Mouse (Mus musculus) stomach, postnatal 0 days (tissue): Measurements from ENCODE around the gene Rdh11. TPM values are rescaled to one million over a fixed set of nuclear protein-coding genes. Genes with fewer than 3 reads are reported as not detected.
A peak's percentile ranks its signal among the peaks of the same experiment; 100 is the strongest.
"Not testable (repeated sequence)": the region's sequence is repeated elsewhere in the genome, so short reads cannot be mapped to it uniquely, and the experiment has no call there.

Source experiments
- ATAC-seq: fragments of 200-750 bp; cut with Nextera tagmentation; 2 replicates; pipeline ENCODE4 v1.8.0; 2017; ENCODE audit not compliant: low FRiP score, low TSS enrichment
- DNase-seq: peaks from one replicate; pipeline ENCODE4 v3.0.0-alpha.2; 2016; ENCODE audit warnings: low spot score
- H3K27ac ChIP-seq: fragments of 300-500 bp; sonication (generic); replicated peaks from 2 replicates; pipeline ENCODE4 v1.5.1; 2014; ENCODE audit warnings: mild to moderate bottlenecking, control low read depth
- H3K27me3 ChIP-seq: fragments of 300-500 bp; sonication (generic); 2 replicates; pipeline ENCODE4 v1.6.1; 2014; ENCODE audit warnings: low read length; ENCODE audit not compliant: control insufficient read depth, insufficient read depth
- H3K36me3 ChIP-seq: fragments of 300-500 bp; sonication (generic); 2 replicates; pipeline ENCODE4 v1.6.1; 2014; ENCODE audit warnings: low read length, mixed read lengths; ENCODE audit not compliant: control insufficient read depth, insufficient read depth
- H3K4me1 ChIP-seq: fragments of 300-500 bp; sonication (generic); replicated peaks from 2 replicates; pipeline ENCODE4 v1.6.1; 2014; ENCODE audit warnings: antibody characterized with exemption; ENCODE audit not compliant: control insufficient read depth, insufficient read depth
- H3K4me2 ChIP-seq: fragments of 300-500 bp; sonication (generic); replicated peaks from 2 replicates; pipeline ENCODE4 v1.6.1; 2014; ENCODE audit warnings: low read depth, mild to moderate bottlenecking, control low read depth, moderate library complexity
- H3K4me3 ChIP-seq: fragments of 300-500 bp; sonication (generic); 2 replicates; pipeline ENCODE4 v1.5.1; 2014; ENCODE audit warnings: low read depth, low read length, control low read depth
- H3K9ac ChIP-seq: fragments of 300-500 bp; sonication (generic); 2 replicates; pipeline ENCODE4 v1.6.1; 2014; ENCODE audit warnings: mild to moderate bottlenecking, low read length, control low read depth, mixed read lengths
- H3K9me3 ChIP-seq: fragments of 300-500 bp; sonication (generic); 2 replicates; pipeline ENCODE4 v1.6.1; 2016; ENCODE audit warnings: low read length; ENCODE audit not compliant: control insufficient read depth
- CTCF ChIP-seq: IDR thresholded peaks from 2 replicates; pipeline ENCODE4 v1.5.1; 2016; ENCODE audit warnings: antibody characterized with exemption, low read depth, mild to moderate bottlenecking, moderate library complexity
- EP300 ChIP-seq: optimal IDR thresholded peaks from 2 replicates; pipeline ENCODE3; 2016; ENCODE audit warnings: antibody characterized with exemption
- WGBS: fragments of 180-500 bp; shearing (Covaris S2); extraction: QIAGEN DNeasy Blood & Tissue Kit; methylation state at CpG from one replicate; pipeline ENCODE4 v1.1.7; 2014; 5-methylcytosine and 5-hydroxymethylcytosine counted together
- polyA plus RNA-seq: library from polyadenylated mRNA; unstranded; fragments of >200 nt; fragmentation: Nextera tagmentation; extraction: Ambion mirVana; gene quantifications from 2 replicates; pipeline ENCODE4 v1.2.1, GENCODE M21; 2015

Rdh11 gene
- polyA plus RNA-seq, 1 experiment from 2014 or later: 17.1 TPM

GRCm38 (mm10) chr12:79197105-79197504, 5.0 kb upstream of the Rdh11 start:
- no peaks in the 10 kb centered on the region for H3K9me3 ChIP-seq
- H3K27me3 ChIP-seq: no peaks in the 10 kb centered on the region
- no peak overlapping the region for H3K4me2 ChIP-seq
- peak; percentile 63 for ATAC-seq
- no peak for TF ChIP-seq CTCF
- TF ChIP-seq EP300: no peak
- H3K36me3 ChIP-seq: no peaks in the 10 kb centered on the region
- no peak overlapping the region for H3K4me3 ChIP-seq
- no peaks in the 10 kb centered on the region for H3K4me1 ChIP-seq
- WGBS: 64% methylated on average over 5 of the region's 5 CpGs
- no peak overlapping the region for H3K27ac ChIP-seq
- no peak overlapping the region for H3K9ac ChIP-seq
- no peak for DNase-seq

GRCm38 (mm10) chr12:79193441-79193840, 1.3 kb upstream of the Rdh11 start:
- H3K27ac ChIP-seq: no peak overlapping the region
- no peak overlapping the region for H3K9ac ChIP-seq
- ATAC-seq: peak; percentile 30; the same call in 1 of the 2 replicates
- H3K4me2 ChIP-seq: no peak overlapping the region
- H3K4me1 ChIP-seq: no peaks in the 10 kb centered on the region
- TF ChIP-seq CTCF (peak; percentile 86), EP300 (no peak)
- DNase-seq: peak; percentile 81
- no peak overlapping the region for H3K4me3 ChIP-seq
- WGBS: 4% methylated on average over 3 of the region's 3 CpGs
- no peaks in the 10 kb centered on the region for H3K36me3 ChIP-seq
- no peaks in the 10 kb centered on the region for H3K9me3 ChIP-seq
- no peaks in the 10 kb centered on the region for H3K27me3 ChIP-seq

DNA sequence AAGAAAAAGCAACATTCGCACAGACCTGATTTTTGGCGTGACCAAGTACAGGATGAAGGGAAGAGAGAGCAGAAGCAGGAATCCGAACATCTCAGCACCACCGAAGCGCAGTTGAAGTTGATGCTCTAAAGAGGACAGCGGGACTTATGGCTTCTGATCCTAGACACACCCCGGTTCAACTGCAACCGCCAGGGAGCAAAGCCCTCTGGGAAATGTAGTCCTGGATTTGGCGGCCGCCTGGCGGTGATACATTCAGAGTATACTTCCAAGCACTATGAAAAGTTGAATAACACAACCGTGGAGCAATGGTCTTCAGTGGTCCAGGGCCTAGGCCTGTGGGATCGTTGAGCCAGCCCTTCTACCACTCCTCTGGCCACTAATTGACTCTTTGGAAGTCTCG, 392 bp downstream of the Rdh11 start:
- Histone ChIP-seq H3K4me1 (no peaks in the 10 kb centered on the region), H3K27ac (no peak overlapping the region), H3K9me3 (no peaks in the 10 kb centered on the region), H3K9ac (peak overlapping the region; percentile 53), H3K4me2 (peak overlapping the region; percentile 86), H3K4me3 (peak overlapping the region; percentile 46), H3K27me3 (no peaks in the 10 kb centered on the region), H3K36me3 (0 out of 2 replicates have a peak, but pooled peaks cover 5% of the 10 kb centered on the region)
- DNase-seq: peak; percentile 85
- WGBS: 4% methylated on average over 14 of the region's 14 CpGs
- peak; percentile 91 for ATAC-seq
- TF ChIP-seq CTCF: peak; percentile 78
- TF ChIP-seq EP300: no peak

- peak; percentile 68 for DNase-seq
- Histone ChIP-seq H3K27me3 (no peaks in the 10 kb centered on the region), H3K4me1 (no peaks in the 10 kb centered on the region), H3K36me3 (peaks cover 9% of the 10 kb centered on the region), H3K9ac (peak overlapping the region; percentile 53), H3K27ac (no peak overlapping the region; the same call in 1 of the 2 replicates), H3K4me3 (peak overlapping the region; percentile 46), H3K4me2 (peak overlapping the region; percentile 86), H3K9me3 (no peaks in the 10 kb centered on the region)
- TF ChIP-seq CTCF: peak; percentile 43
- TF ChIP-seq EP300: no peak
- WGBS: under 1% methylated on average over 18 of the region's 18 CpGs
- peak; percentile 80 for ATAC-seq
Measured at GRCm38 (mm10) chr12:79190931-79191673, 991 bp downstream of the Rdh11 start.

GRCm38 (mm10) chr12:79185160-79185559, 6.9 kb downstream of the Rdh11 start:
- not testable (repeated sequence) for H3K4me1 ChIP-seq, ATAC-seq, H3K4me2 ChIP-seq, H3K27me3 ChIP-seq, DNase-seq, H3K9me3 ChIP-seq, H3K27ac ChIP-seq, H3K4me3 ChIP-seq, H3K9ac ChIP-seq
- H3K36me3 ChIP-seq: peaks cover 20% of the 10 kb centered on the region
- 87% methylated on average over 4 of the region's 6 CpGs for WGBS

GRCm38 (mm10) chr12:79175998-79176397, 16.1 kb downstream of the Rdh11 start:
- TF ChIP-seq CTCF (no peak), EP300 (no peak)
- DNase-seq: no peak
- no peak overlapping the region for H3K9ac ChIP-seq
- peaks cover 4% of the 10 kb centered on the region for H3K36me3 ChIP-seq
- no peak overlapping the region for H3K27ac ChIP-seq
- no peaks in the 10 kb centered on the region for H3K4me1 ChIP-seq
- WGBS: 96% methylated on average over 5 of the region's 5 CpGs
- no peak overlapping the region for H3K4me3 ChIP-seq
- no peaks in the 10 kb centered on the region for H3K27me3 ChIP-seq
- H3K4me2 ChIP-seq: no peak overlapping the region
- no peaks in the 10 kb centered on the region for H3K9me3 ChIP-seq
- ATAC-seq: no peak
